Mouse (Mus musculus) bone marrow macrophage, adult 2 months (primary cell): ENCODE measurements around the gene Ubtd2.

Source experiments
- CTCF ChIP-seq: IDR thresholded peaks from 2 replicates; pipeline ENCODE4 v1.5.1; 2012; ENCODE audit warnings: low read depth, mild to moderate bottlenecking, low read length, moderate library complexity
- POLR2A ChIP-seq: IDR thresholded peaks from 2 replicates; pipeline ENCODE4 v1.6.1; 2012; ENCODE audit warnings: mild to moderate bottlenecking, low read depth, low read length, borderline replicate concordance

DNA sequence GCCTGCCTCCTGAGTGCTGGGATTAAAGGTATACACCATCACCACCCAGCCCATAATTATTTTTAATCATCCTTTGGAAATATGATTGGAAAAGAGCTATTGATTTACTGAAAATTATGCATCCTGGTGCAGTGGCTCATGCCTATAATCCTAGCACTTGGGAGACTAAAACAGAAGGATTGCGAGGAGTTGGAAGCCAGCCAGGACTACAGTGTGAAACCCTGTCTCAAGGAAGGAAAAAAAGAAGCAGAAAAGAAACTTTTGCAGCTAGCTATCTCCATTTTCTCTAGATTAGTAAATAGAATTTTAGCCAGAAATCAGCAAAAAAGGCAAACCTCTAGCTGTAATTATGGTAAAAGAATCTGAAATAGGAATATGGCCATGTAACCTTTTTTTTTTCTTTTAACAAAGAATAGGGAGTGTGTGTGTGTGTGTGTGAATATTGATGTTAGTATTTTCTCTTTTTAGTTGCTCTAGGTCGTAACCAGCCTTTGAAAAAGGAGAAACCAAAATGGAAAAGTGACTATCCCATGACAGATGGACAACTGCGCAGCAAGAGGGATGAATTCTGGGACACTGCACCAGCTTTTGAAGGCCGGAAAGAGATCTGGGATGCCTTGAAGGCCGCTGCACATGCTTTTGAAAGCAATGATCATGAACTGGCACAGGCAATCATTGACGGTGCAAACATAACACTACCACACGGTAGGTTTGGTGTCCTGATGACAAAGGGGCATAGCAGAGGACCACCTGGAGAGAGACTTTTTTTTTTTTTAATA is 43.8 kb downstream of the Ubtd2 start:
- TF ChIP-seq POLR2A (no peak), CTCF (no peak)
